Mouse (Mus musculus) neural tube, embryonic 15.5 days (tissue): ENCODE results near the gene Adig. TPM values are rescaled to one million over a fixed set of nuclear protein-coding genes. Genes with fewer than 3 reads are reported as not detected.

Experiments used
- ATAC-seq: fragments of 200-750 bp; cut with Nextera tagmentation; 2 replicates; pipeline ENCODE4 v1.8.0; 2017; ENCODE audit warnings: mild to moderate bottlenecking, moderate TSS enrichment, moderate library complexity; ENCODE audit not compliant: low FRiP score
- H3K27ac ChIP-seq: fragments of 300-500 bp; sonication (generic); replicated peaks from 2 replicates; pipeline ENCODE4 v1.5.1; 2015; ENCODE audit warnings: mild to moderate bottlenecking, inconsistent platforms
- H3K27me3 ChIP-seq: fragments of 300-500 bp; sonication (generic); replicated peaks from 2 replicates; pipeline ENCODE4 v1.6.1; 2015; ENCODE audit warnings: inconsistent platforms
- H3K36me3 ChIP-seq: fragments of 300-500 bp; sonication (generic); 2 replicates; pipeline ENCODE4 v1.6.1; 2015; ENCODE audit warnings: inconsistent platforms
- H3K4me1 ChIP-seq: fragments of 300-500 bp; sonication (generic); 2 replicates; pipeline ENCODE4 v1.6.1; 2015; ENCODE audit warnings: inconsistent platforms
- H3K4me2 ChIP-seq: fragments of 300-500 bp; sonication (generic); 2 replicates; pipeline ENCODE4 v1.6.1; 2015; ENCODE audit warnings: inconsistent platforms, mild to moderate bottlenecking, moderate library complexity
- H3K4me3 ChIP-seq: fragments of 300-500 bp; sonication (generic); replicated peaks from 2 replicates; pipeline ENCODE4 v1.5.1; 2015; ENCODE audit warnings: mild to moderate bottlenecking, inconsistent platforms
- H3K9ac ChIP-seq: fragments of 300-500 bp; sonication (generic); replicated peaks from 2 replicates; pipeline ENCODE4 v1.6.1; 2015; ENCODE audit warnings: mild to moderate bottlenecking, inconsistent platforms
- H3K9me3 ChIP-seq: fragments of 300-500 bp; sonication (generic); replicated peaks from 2 replicates; pipeline ENCODE4 v1.6.1; 2016; ENCODE audit warnings: inconsistent platforms
- WGBS: fragments of 180-500 bp; shearing (Covaris S2); methylation state at CpG from one replicate; pipeline ENCODE4 v1.1.7; 2015; ENCODE audit warnings: mixed read lengths; 5-methylcytosine and 5-hydroxymethylcytosine counted together
- polyA plus RNA-seq: library from polyadenylated mRNA; unstranded; fragments of >200 nt; fragmentation: Nextera tagmentation; extraction: Ambion mirVana; gene quantifications from 2 replicates; pipeline ENCODE4 v1.2.1, GENCODE M21; 2015

Gene Adig
- not detected in 2 replicates for polyA plus RNA-seq

- Histone ChIP-seq H3K9me3 (no peaks in the 10 kb centered on the region), H3K4me3 (no peak within 1 kb of the TSS), H3K27me3 (no peaks in the 10 kb centered on the region), H3K9ac (no peak within 1 kb of the TSS), H3K4me1 (no peaks in the 10 kb centered on the region), H3K36me3 (peaks cover 17% of the 10 kb centered on the region), H3K27ac (no peak within 1 kb of the TSS), H3K4me2 (no peak within 1 kb of the TSS)
- ATAC-seq, result no peak
- 77% methylated on average over 11 of the region's 11 CpGs for WGBS
Observed at GRCm38 (mm10) chr2:158501836-158502812, at the start of gene Adig. TSS of gene Adig (plus strand) at chr2:158502612.

GRCm38 (mm10) chr2:158456451-158456850 lies 46.0 kb upstream of the Adig start:
- Histone ChIP-seq H3K4me2 (no peak overlapping the region), H3K9me3 (no peaks in the 10 kb centered on the region), H3K9ac (no peak overlapping the region), H3K4me1 (no peaks in the 10 kb centered on the region), H3K27ac (no peak overlapping the region), H3K27me3 (no peaks in the 10 kb centered on the region), H3K4me3 (no peak overlapping the region), H3K36me3 (peaks cover 68% of the 10 kb centered on the region)
- ATAC-seq, result no peak
- 90% methylated on average over 4 of the region's 4 CpGs for WGBS

- H3K4me2 ChIP-seq, result no peak overlapping the region
- no peak for ATAC-seq
- no peaks in the 10 kb centered on the region for H3K27me3 ChIP-seq
- H3K4me1 ChIP-seq, result no peaks in the 10 kb centered on the region
- H3K4me3 ChIP-seq, result no peak overlapping the region
- H3K27ac ChIP-seq, result no peak overlapping the region
- H3K36me3 ChIP-seq, result peaks cover 68% of the 10 kb centered on the region
- H3K9me3 ChIP-seq, result no peaks in the 10 kb centered on the region
- no peak overlapping the region for H3K9ac ChIP-seq
- WGBS, result 97% methylated on average over 1 of the region's 1 CpGs
Observed at GRCm38 (mm10) chr2:158457610-158458009, 44.8 kb upstream of the Adig start.

GRCm38 (mm10) chr2:158462450-158462849 lies 40.0 kb upstream of the Adig start:
- peaks cover 71% of the 10 kb centered on the region for H3K36me3 ChIP-seq

GRCm38 (mm10) chr2:158474159-158474558 lies 28.3 kb upstream of the Adig start:
- no peaks in the 10 kb centered on the region for H3K4me1 ChIP-seq
- no peak for ATAC-seq
- H3K36me3 ChIP-seq, result peaks cover 54% of the 10 kb centered on the region

More at GRCm38 (mm10) chr2:158462450-158462849, 40.0 kb upstream of the Adig start:
- 79% methylated on average over 1 of the region's 1 CpGs for WGBS
- Histone ChIP-seq H3K9me3 (no peaks in the 10 kb centered on the region), H3K4me3 (no peak overlapping the region), H3K9ac (no peak overlapping the region), H3K4me1 (no peaks in the 10 kb centered on the region), H3K27ac (no peak overlapping the region), H3K27me3 (no peaks in the 10 kb centered on the region), H3K4me2 (no peak overlapping the region)
- no peak for ATAC-seq

GRCm38 (mm10) chr2:158477640-158478039 lies 24.8 kb upstream of the Adig start:
- Histone ChIP-seq H3K4me3 (no peak overlapping the region), H3K9ac (no peak overlapping the region), H3K27me3 (no peaks in the 10 kb centered on the region), H3K9me3 (no peaks in the 10 kb centered on the region), H3K4me1 (no peaks in the 10 kb centered on the region), H3K36me3 (peaks cover 76% of the 10 kb centered on the region), H3K4me2 (no peak overlapping the region), H3K27ac (no peak overlapping the region)
- WGBS, result 77% methylated on average over 3 of the region's 3 CpGs
- ATAC-seq, result no peak

More at GRCm38 (mm10) chr2:158474159-158474558, 28.3 kb upstream of the Adig start:
- H3K9ac ChIP-seq, result no peak overlapping the region
- H3K27me3 ChIP-seq, result no peaks in the 10 kb centered on the region
- H3K4me2 ChIP-seq, result no peak overlapping the region
- WGBS, result 92% methylated on average over 1 of the region's 1 CpGs
- H3K4me3 ChIP-seq, result no peak overlapping the region
- H3K9me3 ChIP-seq, result no peaks in the 10 kb centered on the region
- no peak overlapping the region for H3K27ac ChIP-seq

GRCm38 (mm10) chr2:158498457-158498856 lies 4.0 kb upstream of the Adig start:
- 81% methylated on average over 5 of the region's 5 CpGs for WGBS

GRCm38 (mm10) chr2:158503226-158503625 lies 814 bp downstream of the Adig start:
- no peak overlapping the region for H3K9ac ChIP-seq
- 87% methylated on average over 7 of the region's 7 CpGs for WGBS
- ATAC-seq, result no peak
- no peak overlapping the region for H3K4me3 ChIP-seq
- H3K36me3 ChIP-seq, result peaks cover 6% of the 10 kb centered on the region; the same call in 1 of the 2 replicates
- H3K4me2 ChIP-seq, result no peak overlapping the region
- no peaks in the 10 kb centered on the region for H3K4me1 ChIP-seq
- H3K27ac ChIP-seq, result no peak overlapping the region
- no peaks in the 10 kb centered on the region for H3K27me3 ChIP-seq
- no peaks in the 10 kb centered on the region for H3K9me3 ChIP-seq

More at GRCm38 (mm10) chr2:158498457-158498856, 4.0 kb upstream of the Adig start:
- ATAC-seq, result no peak
- H3K4me2 ChIP-seq, result no peak overlapping the region
- no peak overlapping the region for H3K9ac ChIP-seq
- H3K4me3 ChIP-seq, result no peak overlapping the region
- H3K36me3 ChIP-seq, result peaks cover 49% of the 10 kb centered on the region
- no peaks in the 10 kb centered on the region for H3K9me3 ChIP-seq
- no peaks in the 10 kb centered on the region for H3K27me3 ChIP-seq
- H3K27ac ChIP-seq, result no peak overlapping the region
- H3K4me1 ChIP-seq, result no peaks in the 10 kb centered on the region

GRCm38 (mm10) chr2:158503671-158504070 lies 1.3 kb downstream of the Adig start:
- ATAC-seq, result no peak
- no peaks in the 10 kb centered on the region for H3K27me3 ChIP-seq
- H3K9ac ChIP-seq, result no peak overlapping the region
- H3K9me3 ChIP-seq, result no peaks in the 10 kb centered on the region
- no peaks in the 10 kb centered on the region for H3K4me1 ChIP-seq
- no peak overlapping the region for H3K4me3 ChIP-seq
- H3K36me3 ChIP-seq, result peaks cover 3% of the 10 kb centered on the region; the same call in 1 of the 2 replicates
- H3K4me2 ChIP-seq, result no peak overlapping the region
- 83% methylated on average over 4 of the region's 4 CpGs for WGBS
- H3K27ac ChIP-seq, result no peak overlapping the region

- 91% methylated on average over 5 of the region's 5 CpGs for WGBS
Observed at GRCm38 (mm10) chr2:158506475-158506874, 4.1 kb downstream of the Adig start.

GRCm38 (mm10) chr2:158507046-158507445 lies 4.6 kb downstream of the Adig start:
- no peaks in the 10 kb centered on the region for H3K27me3 ChIP-seq
- H3K4me2 ChIP-seq, result no peak overlapping the region
- H3K27ac ChIP-seq, result no peak overlapping the region
- H3K4me3 ChIP-seq, result no peak overlapping the region
- ATAC-seq, result no peak
- H3K4me1 ChIP-seq, result no peaks in the 10 kb centered on the region
- no peaks in the 10 kb centered on the region for H3K36me3 ChIP-seq
- H3K9ac ChIP-seq, result no peak overlapping the region
- H3K9me3 ChIP-seq, result no peaks in the 10 kb centered on the region
- WGBS, result 97% methylated on average over 10 of the region's 10 CpGs

More at GRCm38 (mm10) chr2:158506475-158506874, 4.1 kb downstream of the Adig start:
- no peak overlapping the region for H3K4me3 ChIP-seq
- H3K4me2 ChIP-seq, result no peak overlapping the region
- no peaks in the 10 kb centered on the region for H3K9me3 ChIP-seq
- H3K27ac ChIP-seq, result no peak overlapping the region
- no peaks in the 10 kb centered on the region for H3K27me3 ChIP-seq
- no peak for ATAC-seq
- H3K4me1 ChIP-seq, result no peaks in the 10 kb centered on the region
- no peaks in the 10 kb centered on the region for H3K36me3 ChIP-seq
- H3K9ac ChIP-seq, result no peak overlapping the region

- no peak overlapping the region for H3K4me3 ChIP-seq
- H3K36me3 ChIP-seq, result no peaks in the 10 kb centered on the region
- H3K9ac ChIP-seq, result no peak overlapping the region
- H3K4me1 ChIP-seq, result no peaks in the 10 kb centered on the region
- no peak overlapping the region for H3K27ac ChIP-seq
- ATAC-seq, result no peak
- no peaks in the 10 kb centered on the region for H3K9me3 ChIP-seq
- no peaks in the 10 kb centered on the region for H3K27me3 ChIP-seq
- WGBS, result 72% methylated on average over 6 of the region's 6 CpGs
- no peak overlapping the region for H3K4me2 ChIP-seq
Observed at GRCm38 (mm10) chr2:158510665-158511064, 8.3 kb downstream of the Adig start.
